In the genomic region with DNA sequence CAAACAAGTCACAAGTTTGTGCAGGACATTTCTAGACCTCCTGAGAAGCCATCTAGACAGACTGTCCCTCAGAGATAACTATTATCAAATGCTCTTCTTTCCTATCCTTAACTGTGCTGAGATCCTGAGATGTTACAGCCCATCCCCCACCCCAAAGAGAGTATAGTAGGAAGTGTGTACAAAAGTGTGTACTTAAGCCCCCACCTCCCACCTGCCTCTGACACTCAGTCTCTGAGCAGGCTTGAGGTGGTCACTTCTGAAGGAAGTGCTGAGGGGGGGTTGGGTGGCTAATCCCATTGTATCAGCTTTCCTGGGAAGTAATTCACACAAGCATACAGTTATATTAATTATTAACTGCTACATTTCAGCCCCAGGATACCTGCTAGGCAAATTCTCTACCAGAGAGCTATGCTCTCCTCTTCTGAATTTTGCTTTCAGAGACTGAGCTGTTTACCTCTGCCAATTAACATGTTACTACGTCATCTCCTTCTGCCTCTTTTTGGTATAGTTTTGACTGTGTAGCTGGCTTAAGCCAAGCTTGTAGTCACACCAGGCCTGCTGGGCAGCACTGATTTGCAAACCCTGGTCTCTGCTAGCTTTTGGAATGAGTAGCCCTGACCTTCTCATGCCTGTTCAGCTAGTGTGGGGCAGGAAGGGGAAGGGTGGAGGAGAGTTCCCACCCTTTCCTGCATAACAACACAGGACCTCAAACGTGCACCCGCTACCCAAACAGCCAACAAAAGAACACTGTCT, we compare ENCODE assay signal across 8 mouse cellular contexts.
DNase-seq lines count a peak whose midpoint lies in the region; ATAC-seq and TF ChIP-seq lines count a peak whose summit lies in the region.

No protein-coding gene starts in this region.

- DNase-seq in intestine, embryonic 14.5 days (ENCODE audit: low spot score): no peak
- peak; percentile 40 to 42 for DNase-seq in adrenal gland, postnatal 36 days
- peak; percentile 47 for DNase-seq in heart, postnatal 4 days
- DNase-seq in lung, adult 18-20 months: peak; percentile 78 to 81
- DNase-seq in thymus, adult 2 months: peak; percentile 58
- no peak for DNase-seq in right cerebral cortex, adult 2 months (ENCODE audit: low spot score in 2 of 2)
- no peak for DNase-seq in left cerebral cortex, postnatal 25 days (ENCODE audit: low spot score in 2 of 2)

- H3K4me1 ChIP-seq in intestine, embryonic 14.5 days (replicated peaks; ENCODE audit: control insufficient read depth, insufficient read depth, low read length): no peaks in the 10 kb centered on the region; the same call in 1 of the 2 replicates
- no peaks in the 10 kb centered on the region for H3K4me1 ChIP-seq in intestine, postnatal 0 days (replicated peaks; ENCODE audit: control insufficient read depth, insufficient read depth, low read length)
- peaks cover 46% of the 10 kb centered on the region for H3K4me1 ChIP-seq in thymus, adult 2 months (replicated peaks; ENCODE audit: control insufficient read depth, insufficient read depth, low read length)

- H3K27ac ChIP-seq in intestine, embryonic 14.5 days (ENCODE audit: low read depth): no peak overlapping the region
- no peak overlapping the region for H3K27ac ChIP-seq in intestine, postnatal 0 days (ENCODE audit: low read depth, low read length)
- peak overlapping the region; percentile 80 for H3K27ac ChIP-seq in thymus, adult 2 months (ENCODE audit: control insufficient read depth, insufficient read depth, low read length)

- no peak for TF ChIP-seq CTCF in intestine, postnatal 0 days (IDR thresholded peaks at IDR 0.05; ENCODE audit: low read depth)
- TF ChIP-seq CTCF in thymus, adult 2 months (IDR thresholded peaks at IDR 0.05; ENCODE audit: borderline replicate concordance, control insufficient read depth, extremely low read depth, insufficient read depth, low read length, poor library complexity): no peak

- ATAC-seq in intestine, embryonic 14.5 days (replicated peaks; ENCODE audit: low FRiP score, low TSS enrichment, low read depth): peak; percentile 50; the same call in 1 of the 2 replicates
- no peak for ATAC-seq in intestine, postnatal 0 days

- intact Hi-C loops in left cerebral cortex, postnatal 25 days (cut with DNase I): no loop called here

- H3K36me3 ChIP-seq in intestine, embryonic 14.5 days (ENCODE audit: control insufficient read depth, insufficient read depth, low read length): no peaks in the 10 kb centered on the region
- no peaks in the 10 kb centered on the region for H3K36me3 ChIP-seq in intestine, postnatal 0 days (ENCODE audit: control insufficient read depth, insufficient read depth)
- H3K36me3 ChIP-seq in thymus, adult 2 months (ENCODE audit: control insufficient read depth, insufficient read depth, low read length): no peaks in the 10 kb centered on the region

- no peaks in the 10 kb centered on the region for H3K27me3 ChIP-seq in intestine, embryonic 14.5 days (replicated peaks; ENCODE audit: control insufficient read depth, insufficient read depth, low read length)
- H3K27me3 ChIP-seq in intestine, postnatal 0 days (replicated peaks; ENCODE audit: control insufficient read depth, insufficient read depth, low read length): no peaks in the 10 kb centered on the region
- no peaks in the 10 kb centered on the region for H3K27me3 ChIP-seq in thymus, adult 2 months (ENCODE audit: control insufficient read depth, insufficient read depth, low read length)

- H3K9me3 ChIP-seq in intestine, embryonic 14.5 days (ENCODE audit: control insufficient read depth, low read length): no peaks in the 10 kb centered on the region
- H3K9me3 ChIP-seq in intestine, postnatal 0 days (ENCODE audit: control insufficient read depth): no peaks in the 10 kb centered on the region

- no peak overlapping the region for H3K9ac ChIP-seq in intestine, embryonic 14.5 days (ENCODE audit: low read length)
- H3K9ac ChIP-seq in intestine, postnatal 0 days (ENCODE audit: low read depth, low read length): no peak overlapping the region

- no peak for TF ChIP-seq POLR2A in thymus, adult 2 months (IDR thresholded peaks at IDR 0.05; ENCODE audit: control insufficient read depth, extremely low read depth, insufficient read depth, low read length, poor library complexity)

- 59% methylated on average over 3 of the region's 3 CpGs for WGBS in intestine, embryonic 14.5 days
- 41% methylated on average over 3 of the region's 3 CpGs for WGBS in intestine, postnatal 0 days
- 19% methylated on average over 3 of the region's 3 CpGs for WGBS in thymus, adult 2 months

- no peak overlapping the region for H3K4me2 ChIP-seq in intestine, embryonic 14.5 days (ENCODE audit: low read length)
- H3K4me2 ChIP-seq in intestine, postnatal 0 days (replicated peaks; ENCODE audit: low read depth): no peak overlapping the region

- H3K4me3 ChIP-seq in intestine, embryonic 14.5 days (ENCODE audit: low read depth, low read length): no peak overlapping the region
- H3K4me3 ChIP-seq in intestine, postnatal 0 days (ENCODE audit: low read depth, low read length): no peak overlapping the region
- H3K4me3 ChIP-seq in thymus, adult 2 months (ENCODE audit: control insufficient read depth, insufficient read depth, low read length): no peak overlapping the region

Comparison
In these comparisons a context has a peak if more than half of its experiments do, and no peak if none do; other contexts are left out.
1. DNase-seq: peak in adrenal gland, postnatal 36 days (2 of 2), heart, postnatal 4 days (single experiment), lung, adult 18-20 months (2 of 2) and thymus, adult 2 months (single experiment); none in intestine, embryonic 14.5 days (single experiment), right cerebral cortex, adult 2 months (0 of 2) and left cerebral cortex, postnatal 25 days (0 of 2).